Mouse (Mus musculus): ENCODE data around the gene Rab1a. TPM values are rescaled to one million over a fixed set of nuclear protein-coding genes. Genes with fewer than 3 reads are reported as not detected.

Gene Rab1a
- polyA plus RNA-seq, 1 experiment from 2014 or later: 264 TPM

DNA sequence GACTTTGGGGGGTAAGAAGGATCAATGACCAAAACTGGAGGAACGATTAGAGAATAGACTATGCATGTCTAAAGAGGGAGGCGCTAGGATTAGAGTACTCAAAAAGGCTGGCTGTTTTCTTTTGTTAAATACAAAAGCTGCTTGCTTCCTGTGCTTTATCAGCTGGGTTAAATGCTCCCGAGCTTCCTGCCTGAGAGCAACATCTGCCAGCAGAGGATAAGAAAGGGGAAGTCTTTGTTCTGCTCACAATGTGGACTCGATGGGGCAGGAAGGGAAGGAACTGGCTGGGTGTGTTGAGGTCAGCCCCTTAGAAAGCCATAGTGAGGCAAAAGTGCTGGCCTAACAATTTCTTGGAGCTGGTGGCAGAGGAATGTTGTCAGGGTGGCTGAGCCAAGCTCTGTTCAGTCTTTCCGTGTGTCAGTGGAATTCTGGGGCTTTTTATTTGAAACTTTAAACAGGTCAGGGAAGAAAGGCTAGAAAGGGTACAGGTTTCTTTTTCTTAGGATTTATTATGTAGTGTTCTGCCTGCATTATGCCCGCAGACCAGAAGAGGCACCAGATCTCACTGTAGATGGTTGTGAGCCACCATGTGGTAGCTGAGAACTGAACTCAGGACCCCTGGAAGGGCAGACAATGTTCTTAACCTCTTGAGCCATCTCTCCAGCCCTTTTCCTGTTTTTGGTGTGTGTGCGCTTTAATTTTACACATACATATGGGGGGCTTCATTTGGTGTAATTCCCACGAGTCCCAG is 30.1 kb downstream of the Rab1a start:
- H3K36me3 ChIP-seq (ENCODE audit: control insufficient read depth, insufficient read depth, low read length): peaks cover 53% of the 10 kb centered on the region
- WGBS: 55% methylated on average over 8 of the region's 8 CpGs
- H3K9me3 ChIP-seq (ENCODE audit: control insufficient read depth, low read length): no peaks in the 10 kb centered on the region

GRCm38 (mm10) chr11:20232016-20232755 is 31.0 kb downstream of the Rab1a start:
- Histone ChIP-seq H3K9ac (ENCODE audit: low read length) (no peak overlapping the region), H3K27ac (ENCODE audit: low read length) (peak overlapping the region; percentile 77), H3K36me3 (ENCODE audit: control insufficient read depth, insufficient read depth, low read length) (peaks cover 62% of the 10 kb centered on the region), H3K9me3 (ENCODE audit: control insufficient read depth, low read length) (no peaks in the 10 kb centered on the region), H3K4me3 (ENCODE audit: low read length) (no peak overlapping the region), H3K4me2 (ENCODE audit: low read depth, low read length) (no peak overlapping the region), H3K4me1 (replicated peaks; ENCODE audit: control insufficient read depth, insufficient read depth, low read length) (no peaks in the 10 kb centered on the region), H3K27me3 (ENCODE audit: control insufficient read depth, insufficient read depth, low read depth, low read length) (no peaks in the 10 kb centered on the region)
- ATAC-seq (ENCODE audit: low read depth): no peak
- 60% methylated on average over 5 of the region's 5 CpGs for WGBS

More for the DNA sequence above, 30.1 kb downstream of the Rab1a start:
- H3K4me3 ChIP-seq (ENCODE audit: low read length): no peak overlapping the region
- no peaks in the 10 kb centered on the region for H3K4me1 ChIP-seq (replicated peaks; ENCODE audit: control insufficient read depth, insufficient read depth, low read length)
- no peaks in the 10 kb centered on the region for H3K27me3 ChIP-seq (ENCODE audit: control insufficient read depth, insufficient read depth, low read depth, low read length)
- ATAC-seq (ENCODE audit: low read depth): peak; percentile 88
- H3K9ac ChIP-seq (ENCODE audit: low read length): no peak overlapping the region
- H3K4me2 ChIP-seq (ENCODE audit: low read depth, low read length): no peak overlapping the region
- peak overlapping the region; percentile 77 for H3K27ac ChIP-seq (ENCODE audit: low read length)

DNA sequence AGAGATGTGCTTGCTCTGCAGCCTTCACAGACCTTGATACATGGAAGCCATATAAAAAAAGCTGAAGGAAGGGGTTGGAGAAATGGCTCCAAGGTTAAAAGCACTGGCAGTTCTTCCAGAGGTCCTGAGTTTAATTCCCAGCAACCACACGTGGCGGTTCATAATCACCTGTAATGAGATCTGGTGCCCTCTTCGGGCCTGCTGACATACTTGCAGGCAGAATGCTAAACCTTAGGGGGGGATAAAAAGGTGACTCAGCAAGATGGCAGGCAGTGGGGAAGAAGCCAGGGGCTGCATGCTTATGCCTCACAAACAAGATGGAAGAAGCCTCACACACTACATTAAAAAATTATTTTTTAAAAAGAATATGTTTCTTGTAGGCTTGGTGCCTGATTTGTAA is 33.0 kb downstream of the Rab1a start:
- H3K9me3 ChIP-seq (ENCODE audit: control insufficient read depth, low read length): no peaks in the 10 kb centered on the region

DNA sequence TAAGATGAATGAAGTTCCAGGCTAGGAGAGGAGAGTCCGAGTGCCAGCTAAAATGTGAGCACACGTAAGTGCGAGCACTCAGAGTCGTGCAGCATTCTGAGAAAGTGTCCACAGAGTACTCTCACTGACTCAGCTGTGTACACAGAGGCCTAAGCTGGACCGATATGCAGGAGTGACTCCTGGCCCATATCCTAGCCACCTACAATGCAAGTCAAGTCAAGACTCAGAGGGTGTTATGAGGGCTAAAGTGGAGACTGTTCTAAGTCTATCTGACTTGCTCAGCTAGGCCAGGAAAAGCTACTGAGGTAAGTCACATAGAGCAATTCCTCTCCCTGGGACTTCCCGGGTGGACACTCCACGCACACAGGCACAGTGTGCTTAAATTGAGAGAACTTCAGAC is 35.8 kb downstream of the Rab1a start:
- no peak overlapping the region for H3K4me2 ChIP-seq (ENCODE audit: low read depth, low read length)
- H3K36me3 ChIP-seq (ENCODE audit: control insufficient read depth, insufficient read depth, low read length): peaks cover 56% of the 10 kb centered on the region
- H3K4me3 ChIP-seq (ENCODE audit: low read length): no peak overlapping the region
- no peak overlapping the region for H3K9ac ChIP-seq (ENCODE audit: low read length)
- H3K9me3 ChIP-seq (ENCODE audit: control insufficient read depth, low read length): no peaks in the 10 kb centered on the region
- 78% methylated on average over 7 of the region's 7 CpGs for WGBS
- no peak for ATAC-seq (ENCODE audit: low read depth)
- H3K27ac ChIP-seq (ENCODE audit: low read length): no peak overlapping the region
- no peaks in the 10 kb centered on the region for H3K27me3 ChIP-seq (ENCODE audit: control insufficient read depth, insufficient read depth, low read depth, low read length)
- no peaks in the 10 kb centered on the region for H3K4me1 ChIP-seq (replicated peaks; ENCODE audit: control insufficient read depth, insufficient read depth, low read length)

More for the DNA sequence above, 33.0 kb downstream of the Rab1a start:
- Histone ChIP-seq H3K4me2 (ENCODE audit: low read depth, low read length) (no peak overlapping the region), H3K9ac (ENCODE audit: low read length) (no peak overlapping the region), H3K27me3 (ENCODE audit: control insufficient read depth, insufficient read depth, low read depth, low read length) (no peaks in the 10 kb centered on the region), H3K4me1 (replicated peaks; ENCODE audit: control insufficient read depth, insufficient read depth, low read length) (no peaks in the 10 kb centered on the region), H3K36me3 (ENCODE audit: control insufficient read depth, insufficient read depth, low read length) (peaks cover 68% of the 10 kb centered on the region), H3K4me3 (ENCODE audit: low read length) (no peak overlapping the region), H3K27ac (ENCODE audit: low read length) (no peak overlapping the region)
- no peak for ATAC-seq (ENCODE audit: low read depth)
- 65% methylated on average over 3 of the region's 3 CpGs for WGBS

DNA sequence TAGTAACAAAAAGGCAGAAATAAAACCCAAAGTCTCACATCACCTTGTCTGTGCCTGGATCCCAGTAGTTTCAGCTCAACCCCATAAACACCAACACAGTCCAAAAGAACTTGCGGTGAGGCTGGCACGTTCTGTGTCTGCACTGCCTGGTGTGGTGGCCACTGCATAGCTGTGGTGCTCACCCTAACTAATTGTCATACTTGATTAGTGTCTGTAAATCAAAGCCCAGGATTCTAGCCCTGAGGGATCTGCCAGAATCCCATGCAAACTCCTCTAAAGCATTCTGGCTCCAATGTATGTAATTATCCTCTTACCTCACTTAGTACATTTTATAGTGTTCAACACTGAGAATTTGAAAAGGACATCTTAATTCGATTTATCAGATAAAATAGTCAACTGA is 36.7 kb downstream of the Rab1a start:
- H3K9me3 ChIP-seq (ENCODE audit: control insufficient read depth, low read length): no peaks in the 10 kb centered on the region
- ATAC-seq (ENCODE audit: low read depth): no peak
- no peak overlapping the region for H3K27ac ChIP-seq (ENCODE audit: low read length)
- H3K4me1 ChIP-seq (replicated peaks; ENCODE audit: control insufficient read depth, insufficient read depth, low read length): no peaks in the 10 kb centered on the region
- no peak overlapping the region for H3K4me2 ChIP-seq (ENCODE audit: low read depth, low read length)
- no peaks in the 10 kb centered on the region for H3K27me3 ChIP-seq (ENCODE audit: control insufficient read depth, insufficient read depth, low read depth, low read length)
- whole genome bisulfite sequencing: 88% methylated on average over 3 of the region's 3 CpGs
- H3K4me3 ChIP-seq (ENCODE audit: low read length): no peak overlapping the region
- peaks cover 51% of the 10 kb centered on the region for H3K36me3 ChIP-seq (ENCODE audit: control insufficient read depth, insufficient read depth, low read length)
- no peak overlapping the region for H3K9ac ChIP-seq (ENCODE audit: low read length)

GRCm38 (mm10) chr11:20239279-20239861 is 38.1 kb downstream of the Rab1a start:
- no peak for ATAC-seq (ENCODE audit: low read depth)
- Histone ChIP-seq H3K9ac (ENCODE audit: low read length) (no peak overlapping the region), H3K27ac (ENCODE audit: low read length) (no peak overlapping the region), H3K4me3 (ENCODE audit: low read length) (no peak overlapping the region), H3K27me3 (ENCODE audit: control insufficient read depth, insufficient read depth, low read depth, low read length) (no peaks in the 10 kb centered on the region), H3K4me1 (replicated peaks; ENCODE audit: control insufficient read depth, insufficient read depth, low read length) (no peaks in the 10 kb centered on the region), H3K4me2 (ENCODE audit: low read depth, low read length) (no peak overlapping the region), H3K36me3 (ENCODE audit: control insufficient read depth, insufficient read depth, low read length) (peaks cover 44% of the 10 kb centered on the region), H3K9me3 (ENCODE audit: control insufficient read depth, low read length) (no peaks in the 10 kb centered on the region)
- 85% methylated on average over 9 of the region's 9 CpGs for WGBS

DNA sequence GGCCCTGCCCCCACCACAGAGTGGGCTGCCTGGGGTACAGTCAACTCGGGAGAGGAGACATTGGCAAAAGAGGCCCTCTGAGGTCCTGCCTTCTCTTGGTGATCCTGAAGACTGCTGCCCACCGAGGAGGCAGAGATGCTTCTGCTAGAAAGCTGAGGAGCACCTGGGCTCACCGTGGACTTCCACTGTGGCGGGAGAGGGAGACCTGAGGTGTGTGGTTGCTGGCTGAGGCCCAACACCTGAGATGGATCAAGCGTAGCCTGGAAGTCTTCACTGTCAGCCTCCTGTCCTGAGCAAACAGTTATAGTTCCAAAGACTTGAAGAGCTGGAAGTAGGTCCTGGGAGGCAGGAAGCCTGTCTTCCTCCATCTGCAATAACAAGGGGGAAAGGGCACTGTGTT is 39.1 kb downstream of the Rab1a start:
- Histone ChIP-seq H3K4me2 (ENCODE audit: low read depth, low read length) (no peak overlapping the region), H3K4me1 (replicated peaks; ENCODE audit: control insufficient read depth, insufficient read depth, low read length) (0 out of 2 replicates have a peak, but pooled peaks cover under 1% of the 10 kb centered on the region), H3K27me3 (ENCODE audit: control insufficient read depth, insufficient read depth, low read depth, low read length) (no peaks in the 10 kb centered on the region), H3K9ac (ENCODE audit: low read length) (no peak overlapping the region), H3K9me3 (ENCODE audit: control insufficient read depth, low read length) (no peaks in the 10 kb centered on the region), H3K36me3 (ENCODE audit: control insufficient read depth, insufficient read depth, low read length) (peaks cover 42% of the 10 kb centered on the region), H3K27ac (ENCODE audit: low read length) (no peak overlapping the region), H3K4me3 (ENCODE audit: low read length) (no peak overlapping the region)
- 80% methylated on average over 5 of the region's 5 CpGs for WGBS
- no peak for ATAC-seq (ENCODE audit: low read depth)

DNA sequence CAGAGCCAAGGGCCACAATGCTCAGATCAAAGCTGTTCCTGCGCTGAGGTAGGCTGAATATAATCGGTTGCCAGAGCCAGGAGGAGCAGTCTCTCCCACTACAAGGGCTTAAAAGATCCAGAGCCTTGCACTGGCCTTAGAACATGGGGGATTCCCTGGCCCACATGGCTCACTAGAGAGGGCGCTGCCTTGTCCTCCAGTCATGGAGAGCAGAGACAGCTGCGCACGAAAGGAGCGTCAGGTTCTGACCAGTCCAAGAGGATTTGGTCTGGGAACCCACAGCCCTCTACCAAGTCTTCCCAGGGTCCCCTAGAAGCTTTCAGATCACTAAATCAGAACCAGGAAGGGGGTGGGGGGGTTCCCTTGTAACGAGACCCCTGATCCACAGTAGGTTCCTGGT is 40.1 kb downstream of the Rab1a start:
- 91% methylated on average over 7 of the region's 7 CpGs for WGBS
- Histone ChIP-seq H3K36me3 (ENCODE audit: control insufficient read depth, insufficient read depth, low read length) (peaks cover 37% of the 10 kb centered on the region), H3K4me2 (ENCODE audit: low read depth, low read length) (no peak overlapping the region), H3K4me1 (replicated peaks; ENCODE audit: control insufficient read depth, insufficient read depth, low read length) (peaks cover 4% of the 10 kb centered on the region), H3K9ac (ENCODE audit: low read length) (no peak overlapping the region), H3K4me3 (ENCODE audit: low read length) (no peak overlapping the region), H3K27me3 (ENCODE audit: control insufficient read depth, insufficient read depth, low read depth, low read length) (no peaks in the 10 kb centered on the region), H3K9me3 (ENCODE audit: control insufficient read depth, low read length) (no peaks in the 10 kb centered on the region), H3K27ac (ENCODE audit: low read length) (no peak overlapping the region)
- ATAC-seq (ENCODE audit: low read depth): no peak

GRCm38 (mm10) chr11:20242366-20243056 is 41.3 kb downstream of the Rab1a start:
- H3K4me3 ChIP-seq (ENCODE audit: low read length): no peak overlapping the region
- H3K4me1 ChIP-seq (replicated peaks; ENCODE audit: control insufficient read depth, insufficient read depth, low read length): peaks cover 16% of the 10 kb centered on the region
- no peaks in the 10 kb centered on the region for H3K27me3 ChIP-seq (ENCODE audit: control insufficient read depth, insufficient read depth, low read depth, low read length)
- H3K36me3 ChIP-seq (ENCODE audit: control insufficient read depth, insufficient read depth, low read length): peaks cover 25% of the 10 kb centered on the region
- H3K27ac ChIP-seq (ENCODE audit: low read length): no peak overlapping the region
- WGBS: 83% methylated on average over 6 of the region's 6 CpGs
- no peak for ATAC-seq (ENCODE audit: low read depth)
- no peaks in the 10 kb centered on the region for H3K9me3 ChIP-seq (ENCODE audit: control insufficient read depth, low read length)
- H3K4me2 ChIP-seq (ENCODE audit: low read depth, low read length): no peak overlapping the region
- no peak overlapping the region for H3K9ac ChIP-seq (ENCODE audit: low read length)
